Mouse (Mus musculus) spleen, postnatal 10 days (tissue): ENCODE results near the gene Nudcd3.

Experiments used
- DNase-seq, 2 experiments: peaks; one replicate each; pipeline ENCODE4 v3.0.0; 2021 to 2022; ENCODE audit warnings: low spot score in 2 of 2

The Nudcd3 gene

DNA sequence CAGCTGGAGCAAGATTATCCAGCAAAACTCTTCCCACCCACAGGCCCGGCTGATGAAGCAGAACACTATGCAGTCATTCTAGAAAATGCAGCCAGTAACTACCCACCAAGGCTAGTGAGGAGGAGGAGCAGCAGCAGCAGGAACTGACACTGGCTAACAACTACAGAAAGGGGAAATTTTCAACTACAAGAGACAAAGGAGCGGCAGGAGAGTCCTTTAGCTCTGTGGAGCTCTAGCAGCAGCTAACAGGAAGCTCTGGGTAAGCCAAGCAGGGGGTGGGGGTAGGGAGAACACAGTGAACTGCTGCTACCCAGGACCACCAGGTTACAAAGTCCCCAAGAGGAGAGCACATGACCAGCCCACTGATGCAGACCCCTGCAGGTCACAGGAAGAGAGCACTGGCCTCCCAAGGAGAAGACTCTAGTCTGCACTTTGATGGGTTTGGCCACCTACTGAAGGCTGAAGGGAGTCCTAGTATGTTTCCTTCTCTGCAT is 21.5 kb downstream of the Nudcd3 start:
- no peak for DNase-seq

DNA sequence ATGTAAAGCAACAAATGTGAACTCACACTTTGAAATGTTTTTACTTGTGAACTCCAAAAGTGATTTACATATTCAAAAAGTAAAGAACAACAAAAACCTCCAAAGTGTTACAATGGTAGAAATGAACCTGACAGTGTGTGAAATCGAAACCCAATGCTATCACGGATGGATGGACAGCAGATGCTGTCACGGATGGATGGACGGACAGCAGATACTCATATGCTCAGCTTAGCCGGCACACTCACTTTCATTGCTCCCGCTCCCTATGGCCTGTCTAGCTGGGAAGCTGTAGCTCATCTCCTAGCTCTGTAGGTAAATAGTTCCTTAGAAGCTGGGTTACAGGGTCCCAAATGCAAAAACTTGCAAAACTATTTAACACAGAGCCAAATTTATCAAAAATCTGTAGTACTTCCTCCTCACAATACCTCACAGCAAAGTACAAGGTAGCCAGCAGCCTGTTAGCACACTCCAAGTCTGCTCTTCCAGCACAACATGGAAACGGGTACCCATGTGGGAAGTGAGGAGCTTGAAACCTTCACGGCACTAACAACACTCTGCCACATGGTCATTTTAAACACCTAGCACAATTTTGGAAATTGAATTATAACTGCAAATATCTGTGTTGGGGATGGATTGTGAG is 22.3 kb downstream of the Nudcd3 start:
- DNase-seq, result no peak

DNA sequence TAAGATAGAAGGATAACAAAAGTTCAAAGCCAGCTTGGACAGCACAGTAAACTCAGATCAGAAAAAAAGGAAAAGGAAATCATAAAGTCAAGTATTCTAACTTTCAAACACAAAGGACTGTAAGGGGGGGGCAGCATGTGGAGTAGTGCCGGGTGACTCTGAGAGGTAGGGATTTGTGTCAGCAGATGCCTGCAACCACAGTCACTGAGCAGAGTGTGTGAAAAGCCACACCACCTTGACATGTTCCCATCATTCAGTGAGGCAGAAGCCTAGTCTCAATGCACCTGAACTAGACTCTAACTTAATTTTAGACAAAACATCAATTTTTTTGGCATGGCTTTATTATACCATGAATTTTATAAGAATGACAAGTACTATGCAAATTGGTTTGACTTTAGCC is 24.7 kb downstream of the Nudcd3 start:
- DNase-seq, result no peak

DNA sequence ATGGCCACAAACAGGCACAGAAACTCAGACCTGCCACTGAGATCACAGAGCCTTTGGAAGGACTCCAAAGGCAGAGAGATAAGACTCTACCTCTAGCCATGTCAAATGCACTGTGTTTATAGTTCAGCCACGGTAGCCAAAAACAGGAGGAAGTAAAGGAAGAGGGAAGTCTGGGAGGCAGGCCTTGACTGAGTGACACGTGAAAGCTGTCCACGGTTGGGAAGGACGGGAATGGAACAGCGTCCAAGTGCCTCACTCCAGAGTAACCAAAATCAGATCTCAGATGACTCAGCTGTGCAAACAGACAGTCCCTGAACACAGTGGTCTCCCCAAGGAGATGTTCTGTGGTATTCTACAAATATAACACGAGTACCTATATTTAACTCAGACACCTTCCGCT is 25.5 kb downstream of the Nudcd3 start:
- DNase-seq, result no peak

DNA sequence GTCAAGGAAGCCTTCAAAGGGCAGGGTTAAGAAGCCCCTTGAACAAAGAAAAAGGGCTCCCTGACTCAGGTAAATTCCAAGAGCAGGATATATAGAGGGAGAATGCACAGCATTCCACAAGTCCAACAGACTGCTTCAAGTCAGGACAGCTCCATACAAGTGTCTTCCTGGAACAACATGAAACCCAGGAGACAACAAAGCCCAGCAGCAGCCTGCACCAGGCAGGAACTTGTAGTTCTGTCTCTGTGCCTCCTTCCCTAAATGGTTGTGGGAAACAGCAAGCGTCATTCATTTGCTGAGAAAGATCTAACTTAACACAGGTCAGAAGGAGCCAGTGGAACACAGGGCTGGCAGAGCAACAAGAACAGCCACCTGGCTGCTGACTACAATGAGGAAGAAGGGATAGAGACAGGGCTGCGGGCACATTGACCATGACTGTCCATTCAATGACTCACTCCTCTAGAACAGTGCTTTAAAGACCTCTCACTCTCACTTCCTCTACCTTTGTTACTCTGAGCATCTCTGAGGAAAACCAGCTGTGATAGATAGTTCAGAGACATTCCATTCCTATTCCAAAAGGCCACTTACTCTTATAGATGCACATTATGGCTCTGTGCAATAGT is 31.1 kb downstream of the Nudcd3 start:
- DNase-seq, result no peak

DNA sequence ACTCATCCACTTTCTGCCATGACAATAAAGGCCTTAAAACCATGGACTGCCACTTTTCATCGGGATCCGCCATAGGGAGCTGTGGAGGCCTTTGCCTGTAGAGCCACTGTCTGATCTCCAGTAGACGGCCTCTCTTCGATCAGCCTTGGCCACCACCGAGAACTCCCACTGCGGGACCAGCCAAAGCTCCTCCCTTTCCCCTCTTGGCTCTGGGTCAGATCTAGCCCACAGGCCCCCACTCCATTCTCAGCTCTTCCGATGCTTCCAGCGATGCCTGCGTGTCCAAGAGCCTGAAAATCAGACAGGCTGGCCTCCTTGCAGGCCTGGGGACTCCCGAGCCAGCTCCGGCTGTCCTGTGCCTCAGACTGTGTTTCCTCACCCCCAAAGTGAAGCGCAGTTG is 33.9 kb downstream of the Nudcd3 start:
- DNase-seq, result no peak

DNA sequence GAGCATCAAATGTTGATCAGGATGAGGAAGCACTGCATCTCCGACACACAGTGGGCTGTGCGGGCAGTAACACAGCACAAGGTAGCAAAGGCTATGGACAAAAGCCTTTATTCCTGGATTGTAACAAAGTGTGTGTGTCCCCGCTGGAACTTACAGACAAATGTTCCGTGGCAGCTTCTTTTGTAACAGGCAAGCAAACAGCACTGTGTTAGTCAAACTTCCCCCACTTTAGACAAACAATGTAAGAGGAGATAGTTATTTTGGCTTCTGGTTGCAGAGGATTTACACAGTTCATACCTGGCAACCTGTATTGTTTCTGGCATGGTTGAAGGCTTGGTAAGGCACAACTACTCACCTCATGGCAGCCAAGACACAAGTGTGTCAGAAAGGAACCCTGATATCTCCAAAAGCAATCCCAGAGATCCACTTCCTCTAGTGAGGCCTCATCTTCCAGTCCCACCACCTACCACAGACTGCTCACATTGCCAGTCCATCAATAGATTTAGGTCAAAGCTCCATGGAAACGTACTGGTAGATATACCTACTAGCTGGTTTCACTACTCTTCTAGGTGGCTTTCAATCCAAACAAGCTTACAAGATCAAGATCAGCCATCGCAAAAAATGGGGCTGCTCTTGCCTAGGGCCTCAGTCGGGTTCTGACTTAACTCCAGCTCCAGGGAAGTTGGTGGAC is 34.7 kb downstream of the Nudcd3 start:
- no peak for DNase-seq

DNA sequence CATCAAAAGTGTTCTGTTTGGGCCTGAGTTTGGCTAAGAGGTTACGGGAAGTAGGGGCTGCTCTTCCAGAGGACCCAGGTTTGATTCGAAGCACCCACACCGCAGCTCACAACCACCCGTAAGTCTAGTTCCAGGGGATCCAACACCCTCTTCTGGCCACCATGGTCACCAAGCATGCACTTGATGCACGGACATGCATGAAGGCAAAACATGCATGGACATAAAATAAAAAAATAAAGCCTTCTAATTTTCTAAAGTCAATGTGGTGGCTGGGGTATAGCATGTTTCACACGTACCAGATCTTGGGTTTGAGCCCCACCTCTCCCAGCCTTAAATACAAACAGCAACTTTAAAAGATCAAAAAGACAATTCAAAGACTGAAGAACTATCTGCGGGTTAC is 35.4 kb downstream of the Nudcd3 start:
- no peak for DNase-seq

DNA sequence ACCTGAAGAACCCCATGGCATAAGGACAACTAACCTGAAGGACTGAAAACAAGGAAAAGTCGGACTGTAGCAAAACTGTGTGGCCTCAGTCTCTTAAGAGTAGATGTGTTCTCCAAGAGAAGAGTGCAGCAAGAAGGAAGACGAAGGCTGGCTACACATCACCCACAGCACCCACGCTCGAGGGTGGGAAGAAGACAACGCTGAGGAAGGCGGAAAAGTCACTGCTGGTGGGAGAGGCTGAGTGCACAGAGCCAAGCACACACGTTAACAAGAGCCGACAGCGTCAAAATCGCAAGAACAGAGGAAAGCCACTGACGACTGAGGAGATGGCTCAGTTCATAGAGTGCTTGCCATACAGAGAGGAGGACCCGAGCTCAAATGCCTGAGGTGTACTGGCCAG is 36.5 kb downstream of the Nudcd3 start:
- DNase-seq, result no peak

DNA sequence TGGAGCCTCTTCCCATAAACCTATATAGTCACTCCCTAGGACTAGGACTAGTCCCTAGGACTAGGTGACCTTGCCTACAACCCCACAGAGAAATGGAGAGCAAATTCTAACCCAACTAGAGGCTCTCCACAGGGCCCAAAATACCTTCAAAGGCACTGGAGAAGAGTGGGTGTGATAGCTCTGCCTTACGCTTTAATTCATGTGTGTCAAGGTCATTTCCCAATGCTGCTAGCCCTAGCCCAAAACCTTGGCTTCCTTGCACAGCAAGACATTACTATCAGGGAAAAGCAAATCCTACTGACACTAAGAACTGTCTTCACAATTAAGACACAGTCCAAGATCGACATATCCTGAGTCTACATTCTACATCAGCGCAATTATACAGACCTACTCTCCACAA is 37.2 kb downstream of the Nudcd3 start:
- no peak for DNase-seq

DNA sequence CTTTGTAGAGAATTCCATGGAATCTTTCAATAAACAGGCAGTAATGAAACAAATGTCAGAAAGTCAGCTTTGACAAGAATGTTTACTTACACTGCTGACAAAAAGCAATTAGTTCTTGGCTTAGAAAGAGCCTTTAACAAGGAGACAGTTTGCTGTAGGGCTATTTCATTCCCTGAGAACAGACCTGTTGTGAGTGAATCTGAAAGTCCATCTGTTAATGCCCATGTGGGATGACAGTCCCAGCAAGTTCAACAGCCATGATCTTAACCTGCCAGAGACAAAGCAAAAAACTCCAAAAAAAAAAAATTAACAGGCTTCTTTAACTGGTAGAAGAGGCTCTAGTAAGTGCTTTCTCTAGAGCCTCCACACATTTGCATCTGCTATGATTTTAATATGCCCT is 38.7 kb downstream of the Nudcd3 start:
- DNase-seq, result no peak

DNA sequence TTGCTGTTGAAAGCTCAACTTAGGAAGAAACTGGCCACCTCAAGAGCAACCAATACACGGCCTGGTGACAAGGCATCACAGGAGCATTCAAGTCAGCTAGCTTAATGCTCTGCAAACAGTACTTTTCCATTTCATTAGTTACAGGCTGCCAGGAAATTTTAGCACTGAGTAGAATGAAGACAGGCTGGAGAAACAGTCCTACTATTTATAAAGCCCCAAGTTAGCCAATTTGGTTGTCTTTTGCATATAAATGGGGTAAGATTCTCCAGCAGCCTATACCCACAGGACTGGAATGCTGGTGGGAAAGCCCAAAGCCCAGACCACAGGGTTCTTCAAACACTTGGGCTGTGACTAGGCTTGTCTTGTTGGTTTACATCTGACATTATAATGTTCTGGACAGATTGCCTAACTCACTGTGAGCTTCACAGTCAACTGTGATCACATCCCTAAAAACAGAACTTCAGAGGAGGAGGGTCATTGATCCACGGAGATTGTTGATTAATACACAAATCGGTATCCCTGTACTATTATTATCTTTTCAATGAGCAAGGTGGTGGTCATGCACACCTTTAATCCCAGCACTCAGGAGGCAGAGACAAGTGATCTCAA is 39.4 kb downstream of the Nudcd3 start:
- DNase-seq, result no peak

DNA sequence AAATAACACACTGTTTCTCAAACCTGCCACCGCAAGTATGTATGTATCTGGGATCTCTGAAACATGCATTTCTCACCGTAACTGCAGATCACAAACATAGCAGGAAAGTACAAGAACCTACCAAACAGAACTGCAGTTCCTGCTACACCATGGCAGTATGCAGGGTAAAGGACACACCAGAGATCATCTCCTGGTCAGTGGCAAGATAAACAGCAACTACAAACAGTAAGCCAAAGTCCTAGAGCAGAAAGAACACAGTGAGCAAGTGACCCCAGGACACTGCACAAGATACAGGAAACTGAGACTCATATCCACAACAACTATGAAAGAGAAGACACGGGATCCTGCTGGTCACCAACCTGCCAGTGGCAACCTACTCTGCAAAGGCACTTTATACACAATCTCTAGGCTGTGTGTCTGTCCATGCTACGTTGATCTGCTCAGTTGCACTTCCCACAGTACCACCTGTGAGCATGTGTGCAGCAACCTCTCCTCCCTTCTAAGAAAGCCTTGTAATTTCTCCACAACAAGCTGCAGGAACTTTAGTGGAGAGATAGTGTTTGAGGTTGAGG is 40.4 kb downstream of the Nudcd3 start:
- no peak for DNase-seq

DNA sequence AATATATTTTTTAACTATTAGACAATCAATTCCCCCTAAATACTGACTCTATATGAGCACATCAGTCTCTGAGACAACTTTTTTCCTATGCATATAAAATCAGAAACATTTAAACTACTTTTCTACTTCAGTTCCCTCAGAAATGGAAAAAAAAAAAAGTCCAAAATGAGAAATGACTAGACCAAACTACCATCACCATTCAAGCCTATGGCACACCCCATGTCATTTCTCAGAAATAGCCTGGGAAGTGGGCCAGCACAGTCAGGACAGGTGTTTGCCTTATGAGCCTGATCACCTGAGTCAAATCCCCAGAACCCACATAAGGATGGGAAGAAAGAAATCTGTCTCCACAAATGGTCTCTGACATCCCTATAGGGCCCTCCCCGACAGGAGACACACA is 41.7 kb downstream of the Nudcd3 start:
- DNase-seq, result no peak

DNA sequence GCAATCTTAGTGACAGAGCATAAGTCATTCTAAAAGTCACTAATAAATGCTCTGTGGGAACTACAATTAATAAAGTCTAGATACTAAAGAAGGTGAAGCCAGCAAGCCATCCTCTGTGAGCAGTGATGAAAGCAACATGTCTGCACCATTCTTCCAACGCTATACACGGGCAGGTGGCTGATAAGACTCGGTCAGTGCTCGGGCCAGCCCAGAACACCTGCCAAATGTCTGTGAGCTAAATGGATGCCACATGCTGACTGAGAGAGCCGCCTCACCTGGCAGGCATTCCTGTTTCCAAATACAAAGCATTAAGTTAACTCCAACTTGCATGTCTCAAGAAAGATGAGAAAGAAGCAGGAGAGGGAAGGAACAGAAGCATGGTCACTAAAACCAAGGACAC is 43.1 kb downstream of the Nudcd3 start:
- DNase-seq, result no peak

DNA sequence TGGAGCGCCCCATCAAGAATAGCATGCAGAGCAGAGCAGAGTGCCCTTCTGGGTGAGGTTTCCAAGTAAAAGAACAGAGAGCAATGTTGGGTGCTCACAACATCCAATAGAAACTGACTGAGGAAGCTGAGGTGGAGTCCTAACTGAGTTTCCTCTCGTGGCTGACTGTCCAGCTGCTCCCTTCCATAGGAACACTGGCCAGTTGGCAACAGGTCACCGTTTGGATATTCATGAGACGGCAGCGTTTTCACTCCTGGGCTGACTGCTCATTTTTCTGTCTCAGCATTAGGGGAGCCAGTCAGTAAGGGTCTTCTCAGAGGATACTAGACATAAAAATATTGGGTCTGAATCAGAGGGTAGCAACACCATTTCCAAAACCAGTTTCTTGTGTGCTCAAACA is 43.6 kb downstream of the Nudcd3 start:
- no peak for DNase-seq

DNA sequence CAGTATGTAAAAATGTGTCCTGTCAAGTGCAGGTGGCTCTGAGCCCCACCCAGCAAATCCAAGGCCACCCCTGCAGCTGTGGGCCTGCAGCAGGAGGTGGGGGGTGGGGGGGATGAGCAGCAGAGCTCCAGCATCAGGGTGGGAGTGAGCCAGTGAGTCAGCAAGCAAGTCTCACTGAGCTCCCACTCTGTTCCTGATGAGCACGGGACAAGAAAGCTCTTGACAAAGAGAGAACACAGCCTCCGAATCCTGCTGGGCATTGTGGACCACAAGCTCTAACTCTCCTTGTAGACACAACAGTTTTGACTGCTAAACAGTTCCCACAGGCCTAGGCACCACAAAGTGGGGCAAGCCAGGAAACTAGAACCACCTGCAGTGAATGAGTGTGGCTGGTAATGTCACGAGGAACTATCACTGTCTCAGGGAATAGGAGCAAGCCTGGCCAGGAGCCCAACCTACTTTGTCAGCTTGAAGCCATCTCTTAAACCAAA is 46.0 kb downstream of the Nudcd3 start:
- DNase-seq, result no peak

DNA sequence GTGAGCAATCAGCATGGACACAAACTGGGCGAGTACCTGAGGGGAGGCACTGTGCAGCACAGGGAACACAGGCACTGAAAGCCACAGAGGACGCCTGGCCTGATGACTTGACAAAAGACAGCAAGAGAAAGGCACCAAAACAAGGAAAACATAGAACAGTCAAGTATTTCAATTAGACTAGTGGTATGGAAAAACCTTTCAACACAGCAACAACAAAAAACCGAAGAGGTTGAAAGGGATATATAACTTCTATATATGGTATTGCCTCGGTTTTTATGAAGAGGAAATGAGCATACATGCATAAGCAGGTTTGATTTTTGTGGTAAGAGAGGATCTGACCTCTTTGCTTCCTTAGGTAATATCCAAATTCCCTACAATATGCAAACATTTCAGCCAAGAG is 47.4 kb downstream of the Nudcd3 start:
- DNase-seq, result no peak

DNA sequence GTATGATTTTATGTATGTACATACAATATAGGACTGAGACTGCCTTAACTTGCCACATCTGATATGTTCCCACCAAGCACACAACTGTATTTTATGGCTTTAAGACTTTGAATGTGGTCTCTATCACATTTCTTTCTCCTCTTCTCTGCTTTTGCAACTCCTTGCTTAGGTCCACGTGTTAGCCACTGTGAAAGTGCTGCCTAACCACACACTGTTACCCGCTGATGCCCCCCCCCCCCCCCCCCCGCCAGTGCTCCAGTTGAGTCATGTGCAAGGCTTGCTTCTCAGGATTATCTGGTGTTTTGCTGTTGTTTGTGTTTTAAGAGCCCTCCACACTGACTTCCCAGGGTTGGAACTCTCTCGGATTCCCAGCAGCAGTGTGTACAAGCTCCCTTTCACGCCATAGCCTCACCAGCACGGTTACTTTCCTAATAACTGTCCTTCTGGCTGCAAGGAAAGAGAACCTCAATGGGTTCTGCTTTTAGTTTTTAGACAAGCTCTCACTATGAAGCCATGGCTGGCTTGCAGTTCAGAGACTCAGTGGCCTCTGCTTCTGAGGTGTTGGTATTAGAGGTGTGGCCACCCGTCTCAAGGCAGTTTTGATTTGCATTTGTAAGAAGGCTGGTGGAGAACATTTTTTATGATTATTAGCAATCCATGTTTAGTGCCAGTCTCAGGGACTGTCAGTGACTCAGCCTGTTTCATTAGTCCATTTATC is 61.8 kb downstream of the Nudcd3 start:
- DNase-seq, result no peak

DNA sequence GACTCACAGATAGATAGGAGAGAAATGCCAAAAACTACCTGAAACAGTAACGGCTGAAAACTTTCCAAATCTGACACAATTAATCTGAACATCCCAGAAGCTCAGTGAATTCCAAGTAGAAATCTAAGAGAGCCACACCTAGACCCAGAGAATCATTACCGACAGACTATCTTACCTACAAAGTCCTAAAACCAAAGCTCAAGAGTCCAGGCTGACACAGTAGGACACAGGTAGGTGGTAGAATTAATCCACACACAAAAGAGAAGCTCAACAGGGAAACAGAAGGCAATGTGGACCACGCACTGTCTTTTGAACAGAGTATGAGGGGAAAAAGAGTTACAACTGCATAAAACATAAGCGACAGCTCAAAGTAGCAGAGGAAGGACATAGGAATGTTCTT is 67.3 kb downstream of the Nudcd3 start:
- DNase-seq, result no peak

DNA sequence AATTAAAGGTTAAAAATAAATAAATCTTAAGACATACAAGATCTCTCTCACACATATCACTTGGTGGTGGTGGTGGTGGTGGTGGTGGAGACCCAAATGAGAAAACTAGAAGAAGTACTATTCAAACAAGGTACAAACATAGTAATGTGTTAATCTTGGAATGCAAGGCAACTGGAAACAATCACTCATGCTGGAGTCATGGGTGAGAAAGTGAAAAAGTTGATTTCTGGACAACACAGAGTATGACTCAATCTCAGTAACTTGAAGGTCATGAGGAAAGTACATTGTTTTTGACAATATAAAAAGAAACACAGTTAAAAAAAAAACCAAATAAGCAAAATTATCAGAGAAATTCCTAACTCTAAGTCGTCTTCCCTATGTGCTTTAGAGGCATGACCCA is 69.6 kb downstream of the Nudcd3 start:
- DNase-seq, result no peak
